Mouse (Mus musculus): ENCODE results near the gene Sdhb. TPM values are rescaled to one million over a fixed set of nuclear protein-coding genes. Genes with fewer than 3 reads are reported as not detected.

Sdhb gene
- polyA plus RNA-seq, 1 experiment = 283 TPM

DNA sequence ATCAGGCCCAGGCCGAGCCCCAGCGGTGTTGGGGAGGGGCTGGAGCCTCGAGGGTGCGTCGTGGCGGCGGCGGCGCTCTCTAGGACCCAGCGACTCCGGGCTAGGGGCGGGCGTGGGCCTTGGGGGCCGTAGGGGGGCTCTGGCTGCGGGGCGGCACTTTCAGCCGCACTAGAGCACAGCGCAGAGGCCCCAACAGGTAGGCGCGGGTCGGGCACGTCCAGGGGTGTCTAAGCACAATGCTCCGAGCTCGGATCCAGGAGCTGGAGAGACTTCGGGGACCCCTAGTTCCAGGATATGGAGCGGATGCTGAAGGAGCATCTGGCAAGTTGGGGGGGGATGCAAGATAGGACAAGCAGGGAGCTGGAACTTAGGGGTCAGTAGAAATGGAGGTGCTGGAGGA, 49.5 kb downstream of the Sdhb start:
- DNase-seq (ENCODE audit: extremely low spot score in 1 of 2, low spot score in 1 of 2) = no peak

DNA sequence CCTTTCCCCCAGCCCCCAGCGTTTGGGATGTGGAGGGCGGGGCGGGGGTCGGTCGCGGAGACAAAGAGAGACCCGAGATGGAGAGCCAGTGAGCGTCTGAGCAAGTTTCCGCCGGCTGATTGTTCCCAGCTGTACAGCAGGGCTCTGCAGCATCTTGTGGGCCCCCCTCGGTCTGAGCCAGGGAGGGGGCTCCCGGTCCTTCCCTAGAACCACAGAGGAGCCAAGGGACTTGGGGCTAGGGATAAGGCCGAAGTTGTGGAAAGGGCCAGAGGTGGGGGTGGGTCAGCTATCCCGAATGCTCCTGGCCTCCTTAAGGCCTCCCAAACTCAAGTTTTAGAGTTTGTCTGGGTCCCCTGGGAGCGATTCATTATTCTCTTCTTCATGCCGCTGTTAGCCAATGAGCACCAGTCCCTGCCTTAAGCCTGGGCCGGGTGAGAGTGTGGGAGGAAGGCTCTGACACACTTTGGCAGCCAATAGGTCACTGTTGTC, 50.0 kb downstream of the Sdhb start:
- DNase-seq (ENCODE audit: extremely low spot score in 1 of 2, low spot score in 1 of 2) = no peak

DNA sequence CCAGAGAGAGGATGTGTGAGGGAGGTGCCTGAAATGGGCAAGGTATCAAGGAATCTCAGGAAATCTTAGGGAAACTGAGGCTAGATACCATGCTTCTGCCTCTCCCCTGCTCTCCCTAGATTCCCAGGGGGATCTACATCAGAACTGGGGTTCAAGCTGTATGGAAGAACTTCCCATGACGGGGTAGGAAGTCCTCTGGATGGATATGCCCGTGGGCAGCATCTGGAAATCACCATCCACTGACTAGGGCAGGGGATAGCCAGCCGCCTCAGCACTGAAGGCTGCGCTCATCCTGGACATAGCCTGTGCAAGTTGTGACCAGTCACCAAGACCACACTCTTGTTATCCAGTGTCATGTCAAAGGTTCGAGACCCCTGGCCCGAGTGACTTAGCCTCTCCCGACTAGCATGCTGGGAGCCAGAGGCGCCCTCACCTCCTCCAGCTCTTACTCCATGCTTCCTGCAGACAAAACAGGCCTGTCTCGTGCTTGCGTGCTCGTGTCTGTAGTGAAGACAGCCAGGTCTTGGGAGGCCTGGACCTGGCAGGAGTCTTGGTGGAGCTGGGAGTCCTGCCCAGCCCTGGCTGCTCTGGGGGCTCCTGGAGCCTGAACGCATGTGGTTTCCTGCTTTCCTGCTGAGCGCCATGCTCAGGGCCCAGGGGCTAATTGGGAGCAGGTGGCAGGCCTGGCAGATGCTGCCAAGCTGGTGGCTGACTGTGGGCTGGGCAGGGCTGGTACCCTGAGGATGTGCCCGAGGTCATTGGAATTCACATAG, 50.7 kb downstream of the Sdhb start:
- no peak for DNase-seq (ENCODE audit: extremely low spot score in 1 of 2, low spot score in 1 of 2)

GRCm38 (mm10) chr4:141012558-141012957, 51.6 kb downstream of the Sdhb start:
- no peak for DNase-seq (ENCODE audit: extremely low spot score in 1 of 2, low spot score in 1 of 2)

- DNase-seq (ENCODE audit: extremely low spot score in 1 of 2, low spot score in 1 of 2) = no peak
Observed at GRCm38 (mm10) chr4:141014114-141014513, 53.1 kb downstream of the Sdhb start.

- no peak for DNase-seq (ENCODE audit: extremely low spot score in 1 of 2, low spot score in 1 of 2)
Observed at GRCm38 (mm10) chr4:141014856-141015255, 53.9 kb downstream of the Sdhb start.

- DNase-seq (ENCODE audit: extremely low spot score in 1 of 2, low spot score in 1 of 2) = no peak
Observed at GRCm38 (mm10) chr4:141015356-141015755, 54.4 kb downstream of the Sdhb start.

DNA sequence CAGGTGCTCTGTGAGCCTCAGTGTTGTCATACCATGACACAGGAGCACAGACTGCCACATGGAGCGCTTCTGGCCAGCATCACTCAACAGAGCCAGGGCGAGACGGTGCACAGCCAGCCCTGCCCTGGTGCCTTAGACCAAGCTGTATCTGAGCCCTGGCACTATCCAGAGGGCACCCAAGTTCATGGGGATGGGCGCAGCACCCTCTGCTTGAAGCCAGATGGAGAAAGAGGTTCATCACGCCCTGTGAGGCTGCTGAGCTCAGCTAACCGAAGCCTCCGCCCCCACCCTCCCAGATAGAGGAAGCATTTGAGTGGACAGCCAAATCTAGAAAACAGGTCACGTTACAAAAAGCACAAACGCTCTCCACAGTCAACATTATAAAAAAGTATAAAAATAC, 55.3 kb downstream of the Sdhb start:
- DNase-seq (ENCODE audit: extremely low spot score in 1 of 2, low spot score in 1 of 2) = peak in 1 of 2 experiments; percentile 48

DNA sequence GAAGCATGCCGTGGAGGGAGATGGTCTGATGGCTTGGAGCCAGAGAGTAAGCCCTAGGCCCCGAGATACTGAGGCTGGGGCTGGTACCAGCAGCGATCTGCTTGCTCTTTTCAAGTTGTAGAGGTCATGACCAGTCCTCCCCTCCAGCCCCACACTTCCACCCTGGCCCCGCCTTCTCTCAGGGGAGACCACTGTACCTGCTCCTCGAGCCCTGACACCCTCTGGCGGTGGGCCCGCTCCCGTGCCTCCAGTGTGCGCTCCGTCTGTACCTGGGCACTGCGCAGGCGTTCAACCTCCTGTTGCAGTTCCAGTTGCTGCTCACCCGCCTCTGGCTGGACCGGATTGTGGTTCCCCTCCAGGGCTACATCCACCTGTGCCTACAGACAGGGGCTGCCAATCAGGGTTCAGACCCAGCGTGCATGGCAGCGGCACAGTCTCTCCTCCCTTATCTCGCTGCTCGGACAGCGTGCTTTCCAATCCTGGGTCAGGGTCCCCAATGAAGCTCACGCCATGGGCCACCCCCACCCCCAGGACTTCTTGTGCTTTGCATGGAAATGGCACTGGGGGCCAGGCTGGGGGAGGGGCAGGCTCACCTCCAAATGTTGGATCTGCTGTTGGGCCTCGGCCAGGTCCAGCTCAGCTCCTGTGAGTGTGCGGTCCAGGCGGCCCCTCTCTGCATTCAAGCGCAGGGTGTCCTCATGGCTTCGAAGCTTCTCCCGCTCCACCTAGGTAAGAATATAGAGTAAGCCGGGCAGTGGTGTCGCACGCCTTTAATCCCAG, 56.8 kb downstream of the Sdhb start:
- no peak for DNase-seq (ENCODE audit: extremely low spot score in 1 of 2, low spot score in 1 of 2)

GRCm38 (mm10) chr4:141020220-141020619, 59.2 kb downstream of the Sdhb start:
- no peak for DNase-seq (ENCODE audit: extremely low spot score in 1 of 2, low spot score in 1 of 2)

DNA sequence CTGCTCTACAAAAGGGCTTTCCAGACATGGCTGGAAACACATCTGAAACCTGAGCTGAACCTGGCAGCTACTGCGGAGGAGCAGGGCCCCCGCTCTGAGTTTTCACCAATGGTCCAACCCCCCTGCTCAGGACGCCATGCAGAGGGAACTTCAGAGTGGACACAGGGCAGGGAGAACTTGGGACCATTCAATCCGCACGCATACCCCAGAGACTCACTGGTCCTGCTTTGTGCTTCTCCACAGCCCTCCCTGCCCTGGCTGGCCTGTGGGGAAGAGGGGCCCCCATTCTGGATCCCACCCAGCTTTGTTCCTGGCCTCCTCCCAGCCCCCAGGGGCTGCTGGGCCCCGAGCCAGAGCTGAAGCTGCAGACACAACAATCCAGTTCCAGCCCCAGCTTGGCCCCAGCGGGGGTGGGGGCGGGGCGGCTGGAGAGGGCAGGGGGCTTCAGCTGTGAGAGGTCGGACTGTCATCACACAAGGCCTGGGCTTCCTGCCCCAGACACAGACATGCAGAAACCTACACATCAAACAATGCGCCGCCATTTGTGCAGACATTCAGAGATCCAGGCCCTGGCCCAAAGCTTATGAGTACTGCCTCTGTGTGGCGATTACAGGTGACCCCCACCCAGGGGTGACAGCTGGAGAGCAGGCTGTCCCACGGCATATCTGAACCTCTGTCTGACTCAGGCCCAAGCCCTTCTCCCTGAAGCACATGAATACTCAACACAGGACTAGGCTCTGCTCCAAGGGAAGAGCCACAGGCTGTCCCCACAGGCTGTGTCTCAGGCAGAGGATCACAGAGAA, 60.0 kb downstream of the Sdhb start:
- DNase-seq (ENCODE audit: extremely low spot score in 1 of 2, low spot score in 1 of 2) = no peak

GRCm38 (mm10) chr4:141021614-141021929, 60.6 kb downstream of the Sdhb start:
- DNase-seq (ENCODE audit: extremely low spot score in 1 of 2, low spot score in 1 of 2) = no peak

- no peak for DNase-seq (ENCODE audit: extremely low spot score in 1 of 2, low spot score in 1 of 2)
Observed at GRCm38 (mm10) chr4:141024052-141024451, 63.0 kb downstream of the Sdhb start.

- DNase-seq (ENCODE audit: extremely low spot score in 1 of 2, low spot score in 1 of 2) = no peak
Observed at GRCm38 (mm10) chr4:141024992-141025391, 64.0 kb downstream of the Sdhb start.

Other genes starting within 250 kb of the Sdhb start
- gene Padi6, start 218.6 kb upstream of the Sdhb start, polyA plus RNA-seq (2012; rRNA removed) = 0.97 and 1.2 TPM in 2 replicates
- gene Padi4, start 187.0 kb upstream of the Sdhb start, polyA plus RNA-seq (2012; rRNA removed) = 0.04 TPM in 2 replicates
- 0.14 and 0.23 TPM in 2 replicates for gene Padi3, start 150.6 kb upstream of the Sdhb start, polyA plus RNA-seq (2012; rRNA removed)
- 0.48 and 0.76 TPM in 2 replicates for gene Padi1, start 115.4 kb upstream of the Sdhb start, polyA plus RNA-seq (2012; rRNA removed)
- gene Padi2, start 54.9 kb upstream of the Sdhb start, polyA plus RNA-seq (2012; rRNA removed) = 12.2 and 13.0 TPM in 2 replicates
- gene Atp13a2, start 25.7 kb downstream of the Sdhb start, polyA plus RNA-seq (2012; rRNA removed) = 176 and 177 TPM in 2 replicates
- gene Mfap2, start 49.2 kb downstream of the Sdhb start, polyA plus RNA-seq (2012; rRNA removed) = 8.8 and 9.5 TPM in 2 replicates
- 70.4 and 80.2 TPM in 2 replicates for gene Crocc, start 99.3 kb downstream of the Sdhb start, polyA plus RNA-seq (2012; rRNA removed)
- 55.7 and 60.3 TPM in 2 replicates for gene Necap2, start 117.2 kb downstream of the Sdhb start, polyA plus RNA-seq (2012; rRNA removed)
- 0.36 and 0.50 TPM in 2 replicates for gene Spata21, start 127.1 kb downstream of the Sdhb start, polyA plus RNA-seq (2012; rRNA removed)
- 22.3 and 23.0 TPM in 2 replicates for gene Szrd1, start 178.6 kb downstream of the Sdhb start, polyA plus RNA-seq (2012; rRNA removed)
- gene Fbxo42, start 186.7 kb downstream of the Sdhb start, polyA plus RNA-seq (2012; rRNA removed) = 20.9 and 21.0 TPM in 2 replicates

All from frontal cortex, adult 2 months (tissue).